Mouse (Mus musculus): ENCODE measurements at regions not wholly inside any gene's neighbourhood (a gene's known extent, or its start where the extent isn't known, plus 50 kb on each side); places are given as distances from the start of the nearest gene placed in this dataset.

- TF ChIP-seq CTCF (IDR thresholded peaks at IDR 0.05; ENCODE audit: borderline replicate concordance, insufficient read depth, low read depth, low read length), result no peak
- no peak for TF ChIP-seq POLR2A (IDR thresholded peaks at IDR 0.05; ENCODE audit: borderline replicate concordance, insufficient read depth, low read length)
Measured at GRCm38 (mm10) chr13:101863602-101864001, 95.6 kb upstream of the Pik3r1 start.

All from cerebellum, adult 2 months (tissue).